Mouse (Mus musculus) hindbrain, postnatal 0 days (tissue): ENCODE results near the gene Tmem123. TPM values are rescaled to one million over a fixed set of nuclear protein-coding genes. Genes with fewer than 3 reads are reported as not detected.

ENCODE experiments used
- ATAC-seq: fragments of 200-750 bp; cut with Nextera tagmentation; 2 replicates; pipeline ENCODE4 v1.8.0; 2017; ENCODE audit warnings: mild to moderate bottlenecking, moderate TSS enrichment, moderate library complexity
- DNase-seq: peaks from one replicate; pipeline ENCODE4 v3.0.0-alpha.2; 2015; ENCODE audit warnings: low spot score
- H3K27ac ChIP-seq: fragments of 300-500 bp; sonication (generic); 2 replicates; pipeline ENCODE4 v1.5.1; 2014; ENCODE audit warnings: mild to moderate bottlenecking
- H3K27me3 ChIP-seq: fragments of 300-500 bp; sonication (generic); 2 replicates; pipeline ENCODE4 v1.6.1; 2014; ENCODE audit warnings: low read length, mixed read lengths; ENCODE audit not compliant: insufficient read depth
- H3K36me3 ChIP-seq: fragments of 300-500 bp; sonication (generic); 2 replicates; pipeline ENCODE4 v1.6.1; 2014; ENCODE audit warnings: low read length, mixed read lengths; ENCODE audit not compliant: insufficient read depth
- H3K4me1 ChIP-seq: fragments of 300-500 bp; sonication (generic); 2 replicates; pipeline ENCODE4 v1.6.1; 2014; ENCODE audit warnings: antibody characterized with exemption, low read length, mixed read lengths; ENCODE audit not compliant: insufficient read depth
- H3K4me2 ChIP-seq: fragments of 300-500 bp; sonication (generic); 2 replicates; pipeline ENCODE4 v1.6.1; 2014; ENCODE audit warnings: low read depth, mild to moderate bottlenecking, low read length, moderate library complexity, mixed read lengths
- H3K4me3 ChIP-seq: fragments of 300-500 bp; sonication (generic); 2 replicates; pipeline ENCODE4 v1.5.1; 2014; ENCODE audit warnings: low read length
- H3K9ac ChIP-seq: fragments of 300-500 bp; sonication (generic); replicated peaks from 2 replicates; pipeline ENCODE4 v1.6.1; 2014; ENCODE audit warnings: mild to moderate bottlenecking, low read length, moderate library complexity, mixed read lengths
- H3K9me3 ChIP-seq: fragments of 300-500 bp; sonication (generic); 2 replicates; pipeline ENCODE4 v1.6.1; 2016; ENCODE audit warnings: low read length, mixed read lengths
- CTCF ChIP-seq: IDR thresholded peaks from 2 replicates; pipeline ENCODE4 v1.5.1; 2016; ENCODE audit warnings: antibody characterized with exemption, control low read depth, low read depth
- WGBS: fragments of 180-500 bp; shearing (Covaris S2); extraction: QIAGEN DNeasy Blood & Tissue Kit; methylation state at CpG from one replicate; pipeline ENCODE4 v1.1.7; 2014; 5-methylcytosine and 5-hydroxymethylcytosine counted together
- polyA plus RNA-seq: library from polyadenylated mRNA; unstranded; fragments of >200 nt; fragmentation: Nextera tagmentation; extraction: Ambion mirVana; gene quantifications from 2 replicates; pipeline ENCODE4 v1.2.1, GENCODE M21; 2015
- total RNA-seq: library from RNA; depleted of rRNA; stranded (reverse); fragments of >200 nt; gene quantifications from 2 replicates; pipeline ENCODE4 v1.2.3, GENCODE M21; 2014

The Tmem123 gene
- total and polyA plus RNA-seq, 2 experiments from 2014 or later, result 18.8 to 24.7 TPM

DNA sequence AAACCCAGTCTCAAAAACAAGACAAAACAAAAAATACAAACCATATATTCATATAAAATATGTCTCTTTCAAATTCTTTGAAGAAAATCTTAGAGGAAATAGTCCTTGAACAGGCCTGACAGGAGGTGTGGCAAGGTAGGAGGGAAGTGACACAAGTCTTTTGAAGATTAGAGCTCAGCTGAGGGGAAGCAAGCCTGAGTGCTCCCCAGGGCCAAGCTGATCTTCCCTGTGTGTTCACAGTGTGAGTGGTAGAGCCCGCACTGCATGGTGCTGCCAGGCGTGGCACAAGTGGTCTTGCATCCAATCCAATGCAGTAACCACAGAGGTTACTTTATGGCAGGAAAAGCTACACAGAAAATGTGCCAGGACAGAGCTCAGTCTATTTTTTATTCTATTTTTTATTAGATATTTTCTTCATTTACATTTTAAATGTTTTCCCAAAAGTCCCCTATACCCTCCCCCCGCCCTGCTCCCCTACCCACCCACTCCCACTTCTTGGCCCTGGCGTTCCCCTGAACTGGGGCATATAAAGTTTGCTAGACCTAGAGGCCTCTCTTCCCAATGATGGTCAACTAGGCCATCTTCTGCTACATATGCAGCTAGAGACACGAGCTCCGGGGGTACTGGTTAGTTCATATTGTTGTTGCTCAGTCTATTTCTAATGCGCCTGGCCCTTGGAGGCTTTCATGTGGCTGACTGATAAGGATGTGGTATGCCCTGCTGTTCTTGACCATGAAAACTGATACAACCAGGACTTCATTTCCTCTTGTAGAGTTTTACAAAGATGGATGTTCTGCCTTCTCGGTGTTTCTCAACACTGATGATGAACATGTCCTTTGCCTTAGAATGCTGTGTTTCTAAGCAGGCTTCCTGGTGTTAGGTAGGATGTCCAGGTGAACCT lies 16.7 kb downstream of the Tmem123 start:
- no peak for DNase-seq

DNA sequence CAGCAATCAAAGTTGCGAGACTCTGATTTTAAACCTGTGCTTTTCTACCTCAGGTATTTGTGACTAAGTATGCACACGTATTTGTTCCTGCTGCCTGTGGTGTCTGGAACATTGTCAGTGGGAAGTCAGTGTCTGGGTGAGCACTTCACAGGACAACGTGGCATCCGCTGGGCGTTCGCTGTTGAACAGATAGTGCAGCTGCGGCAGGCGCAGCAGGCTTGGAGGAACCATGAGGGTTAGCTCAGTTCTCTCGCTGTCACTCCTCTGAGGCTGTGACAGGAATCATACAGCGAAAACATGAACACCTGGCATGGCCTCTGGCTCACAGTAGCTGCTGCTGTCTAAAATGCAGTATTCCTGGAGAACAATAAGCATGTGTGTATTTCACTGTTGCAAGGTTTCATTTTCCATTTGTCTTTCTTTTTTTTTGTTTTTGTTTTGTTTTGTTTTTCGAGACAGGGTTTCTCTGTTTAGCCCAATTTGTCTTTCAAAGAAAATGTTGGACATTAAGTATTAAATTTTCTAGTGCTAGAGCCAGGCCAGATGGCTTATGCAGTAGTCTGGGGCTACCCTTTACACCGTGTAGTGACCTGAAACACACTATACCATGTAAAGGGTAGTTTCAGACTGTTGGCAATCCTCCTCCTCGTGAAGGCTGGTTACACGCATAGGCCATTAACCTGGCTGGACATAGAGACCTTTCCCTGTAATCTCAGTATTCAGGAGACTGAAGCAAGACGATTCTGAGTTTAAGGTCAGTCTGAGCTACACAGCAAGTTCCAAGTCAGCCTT lies 20.2 kb downstream of the Tmem123 start:
- TF ChIP-seq CTCF, result no peak
- H3K9me3 ChIP-seq, result no peaks in the 10 kb centered on the region
- no peak for DNase-seq
- 77% methylated on average over 15 of the region's 15 CpGs for WGBS
- 0 out of 2 replicates have a peak, but pooled peaks have one; percentile 28 for ATAC-seq
- H3K27ac ChIP-seq, result 0 out of 2 replicates have a peak overlapping the region, but pooled peaks have one; percentile 32
- no peaks in the 10 kb centered on the region for H3K4me1 ChIP-seq
- H3K4me3 ChIP-seq, result no peak overlapping the region
- no peaks in the 10 kb centered on the region for H3K27me3 ChIP-seq
- H3K9ac ChIP-seq, result no peak overlapping the region
- H3K4me2 ChIP-seq, result no peak overlapping the region
- no peaks in the 10 kb centered on the region for H3K36me3 ChIP-seq

More for the DNA sequence above, 16.7 kb downstream of the Tmem123 start:
- Histone ChIP-seq H3K9me3 (no peaks in the 10 kb centered on the region), H3K27me3 (no peaks in the 10 kb centered on the region), H3K36me3 (no peaks in the 10 kb centered on the region), H3K27ac (no peak overlapping the region), H3K9ac (no peak overlapping the region), H3K4me1 (no peaks in the 10 kb centered on the region), H3K4me3 (no peak overlapping the region), H3K4me2 (no peak overlapping the region)
- no peak for ATAC-seq
- WGBS, result 96% methylated on average over 8 of the region's 8 CpGs
- no peak for TF ChIP-seq CTCF

DNA sequence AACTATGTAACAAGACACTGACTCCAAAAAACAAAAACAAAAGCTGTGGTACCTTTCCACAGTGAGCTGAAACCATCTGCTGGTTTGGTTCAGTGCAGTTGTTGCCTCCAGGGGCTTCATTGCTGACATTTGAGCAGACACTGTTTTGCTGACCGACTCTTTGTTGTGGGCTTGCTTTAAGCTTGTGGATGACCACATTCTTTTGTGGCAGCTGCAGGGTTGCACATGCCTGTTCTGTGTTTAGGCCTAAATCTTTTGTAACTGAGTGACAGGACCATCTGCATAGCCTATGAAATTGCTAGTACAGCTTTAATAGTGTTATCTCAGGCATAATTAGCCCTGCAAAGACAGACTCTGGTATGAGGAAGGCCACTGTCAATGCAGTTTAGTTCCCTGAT lies 20.8 kb downstream of the Tmem123 start:
- DNase-seq, result no peak
- 31% methylated on average over 1 of the region's 1 CpGs for WGBS

DNA sequence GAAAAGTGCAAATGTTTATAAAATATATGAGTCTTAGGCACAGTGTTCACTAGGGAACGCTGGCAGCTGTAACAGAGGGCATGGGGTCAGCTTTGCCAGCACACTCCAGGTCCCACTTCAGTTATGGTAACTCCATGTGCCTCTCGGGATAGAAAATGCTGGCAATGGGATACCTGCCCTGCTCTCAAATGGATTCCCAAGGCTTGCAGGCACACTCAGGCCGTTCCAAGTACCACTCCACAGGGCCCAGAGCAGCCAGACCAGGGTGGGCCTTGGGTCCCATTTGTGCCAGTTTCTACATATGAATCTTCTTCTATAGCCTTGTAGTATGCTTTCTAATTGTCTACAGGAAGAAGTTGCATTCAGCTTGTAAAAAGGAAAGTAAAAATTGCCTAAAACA lies 21.6 kb downstream of the Tmem123 start:
- no peaks in the 10 kb centered on the region for H3K36me3 ChIP-seq
- WGBS, result 91% methylated on average over 3 of the region's 3 CpGs
- no peak overlapping the region for H3K4me2 ChIP-seq
- H3K27ac ChIP-seq, result no peak overlapping the region
- ATAC-seq (no peak), DNase-seq (no peak)
- H3K9ac ChIP-seq, result no peak overlapping the region
- no peaks in the 10 kb centered on the region for H3K27me3 ChIP-seq
- H3K9me3 ChIP-seq, result no peaks in the 10 kb centered on the region
- H3K4me1 ChIP-seq, result no peaks in the 10 kb centered on the region
- H3K4me3 ChIP-seq, result no peak overlapping the region
- TF ChIP-seq CTCF, result no peak

More for the DNA sequence above, 20.8 kb downstream of the Tmem123 start:
- Histone ChIP-seq H3K36me3 (no peaks in the 10 kb centered on the region), H3K4me1 (no peaks in the 10 kb centered on the region), H3K4me3 (no peak overlapping the region), H3K9ac (no peak overlapping the region), H3K9me3 (no peaks in the 10 kb centered on the region), H3K27me3 (no peaks in the 10 kb centered on the region), H3K27ac (0 out of 2 replicates have a peak overlapping the region, but pooled peaks have one; percentile 32), H3K4me2 (no peak overlapping the region)
- no peak for TF ChIP-seq CTCF
- 0 out of 2 replicates have a peak, but pooled peaks have one; percentile 9 for ATAC-seq

DNA sequence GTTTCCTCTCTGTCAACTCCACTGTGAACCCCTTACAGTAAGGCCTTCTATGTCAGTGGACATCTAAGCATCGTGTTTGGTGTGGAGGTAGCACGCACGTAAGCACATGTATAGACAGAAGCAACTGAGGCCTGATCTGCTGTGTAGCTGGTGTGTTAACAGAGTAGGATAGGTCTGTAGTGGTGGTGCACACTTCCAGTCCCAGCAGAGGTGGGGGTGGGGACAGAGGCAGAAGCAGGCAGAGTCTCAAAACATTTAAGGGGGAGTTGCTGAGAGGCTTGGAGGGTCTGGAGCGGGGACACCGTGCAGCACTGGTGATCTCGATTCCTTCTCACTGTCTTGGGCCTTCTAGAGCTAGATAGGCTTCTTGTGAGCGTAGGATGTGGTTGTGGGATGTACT lies 22.2 kb downstream of the Tmem123 start:
- no peak for DNase-seq
- no peak for ATAC-seq
- no peak overlapping the region for H3K9ac ChIP-seq
- H3K27me3 ChIP-seq, result no peaks in the 10 kb centered on the region
- H3K9me3 ChIP-seq, result no peaks in the 10 kb centered on the region
- no peak overlapping the region for H3K4me3 ChIP-seq
- no peaks in the 10 kb centered on the region for H3K4me1 ChIP-seq
- 86% methylated on average over 7 of the region's 7 CpGs for WGBS
- no peak for TF ChIP-seq CTCF
- no peaks in the 10 kb centered on the region for H3K36me3 ChIP-seq
- no peak overlapping the region for H3K4me2 ChIP-seq
- no peak overlapping the region for H3K27ac ChIP-seq

DNA sequence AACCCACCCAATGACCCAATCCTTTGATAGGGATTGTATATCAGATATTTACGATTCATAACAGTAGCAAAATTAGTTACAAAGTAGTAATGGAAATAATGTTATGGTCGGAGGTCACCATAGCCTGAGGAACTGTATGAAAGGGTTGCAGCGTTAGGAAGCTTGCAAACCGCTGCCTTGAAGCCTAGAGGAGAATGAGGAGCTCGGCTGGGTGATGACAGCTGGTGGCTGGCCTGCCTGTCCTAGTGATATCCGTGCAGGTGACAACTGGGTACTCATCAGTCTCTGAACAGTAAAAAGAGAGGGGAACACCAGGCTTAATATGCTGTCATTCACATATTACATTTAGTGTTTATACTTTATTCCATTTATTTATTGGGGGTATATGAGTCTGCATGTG lies 24.6 kb downstream of the Tmem123 start:
- Histone ChIP-seq H3K27me3 (no peaks in the 10 kb centered on the region), H3K9ac (no peak overlapping the region), H3K9me3 (no peaks in the 10 kb centered on the region), H3K36me3 (no peaks in the 10 kb centered on the region), H3K4me1 (no peaks in the 10 kb centered on the region), H3K4me2 (no peak overlapping the region), H3K27ac (no peak overlapping the region), H3K4me3 (no peak overlapping the region)
- ATAC-seq (no peak), DNase-seq (no peak)
- TF ChIP-seq CTCF, result no peak
- 91% methylated on average over 6 of the region's 6 CpGs for WGBS
